Mouse (Mus musculus) cerebellum, adult (tissue): ENCODE data around the gene Defb3.
"Not testable (repeated sequence)": the region's sequence is repeated elsewhere in the genome, so short reads cannot be mapped to it uniquely, and the experiment has no call there.

Source experiments
- ATAC-seq: cut with Nextera tagmentation; 2 replicates; pipeline ENCODE4 v1.9.2; 2017; ENCODE audit warnings: mild to moderate bottlenecking, moderate library complexity, mixed read lengths; ENCODE audit not compliant: insufficient number of reproducible peaks, low FRiP score, low TSS enrichment

Gene Defb3

GRCm38 (mm10) chr8:19293060-19293459, at the start of gene Defb3:
TSS of gene Defb3 (plus strand) at chr8:19293360.
- not testable (repeated sequence) for ATAC-seq

GRCm38 (mm10) chr8:19247280-19247679, 45.9 kb upstream of the Defb3 start, which contains the start of gene Defb5:
TSS of gene Defb5 (plus strand) at chr8:19247580.
- ATAC-seq: no peak

DNA sequence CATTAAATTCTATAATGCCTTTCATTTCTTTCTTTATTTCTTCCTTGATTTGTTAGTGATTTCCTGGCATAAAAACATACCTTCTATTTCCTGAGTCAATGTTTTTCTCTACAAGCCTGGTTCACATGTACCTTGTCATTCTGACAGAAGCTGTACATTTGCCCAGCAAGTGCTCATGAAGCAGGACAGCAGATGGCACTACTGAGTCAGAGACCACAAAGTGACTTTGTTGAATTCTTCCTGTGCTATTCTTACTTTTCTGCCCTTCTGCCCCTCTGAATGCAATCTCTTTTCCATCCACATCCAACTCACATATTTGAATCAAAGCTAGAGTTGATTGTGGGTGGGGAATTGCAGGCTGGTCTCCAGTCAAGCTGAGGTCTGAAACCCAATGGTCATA, 35.0 kb upstream of the Defb3 start:
- ATAC-seq: no peak

- no peak for ATAC-seq
These were observed 33.5 kb upstream of the Defb3 start for GRCm38 (mm10) chr8:19259667-19260066.

- not testable (repeated sequence) for ATAC-seq
These were observed 5.2 kb downstream of the Defb3 start for GRCm38 (mm10) chr8:19298361-19298760.

GRCm38 (mm10) chr8:19331836-19332235, 38.7 kb downstream of the Defb3 start:
- no peak for ATAC-seq
